Mouse (Mus musculus): Measurements from ENCODE around the gene Nsun2. TPM values are rescaled to one million over a fixed set of nuclear protein-coding genes. Genes with fewer than 3 reads are reported as not detected.
"Not testable (repeated sequence)": the region's sequence is repeated elsewhere in the genome, so short reads cannot be mapped to it uniquely, and the experiment has no call there.

Nsun2 gene
- total RNA-seq, 1 experiment from 2014 or later, result 84.0 TPM

GRCm38 (mm10) chr13:69611398-69612174 lies 78.0 kb downstream of the Nsun2 start, which contains the start of gene Srd5a1:
Srd5a1 (minus strand) TSS chr13:69611442.
- ATAC-seq (replicated peaks; ENCODE audit: insufficient number of reproducible peaks, low FRiP score, low TSS enrichment, poor library complexity, severe bottlenecking), result peak; percentile 95

GRCm38 (mm10) chr13:69612175-69612544 lies 78.6 kb downstream of the Nsun2 start:
- ATAC-seq (replicated peaks; ENCODE audit: insufficient number of reproducible peaks, low FRiP score, low TSS enrichment, poor library complexity, severe bottlenecking), result no peak

- ATAC-seq (replicated peaks; ENCODE audit: insufficient number of reproducible peaks, low FRiP score, low TSS enrichment, poor library complexity, severe bottlenecking), result no peak
Measured at GRCm38 (mm10) chr13:69616716-69617115, 83.2 kb downstream of the Nsun2 start.

GRCm38 (mm10) chr13:69623843-69624242 lies 90.3 kb downstream of the Nsun2 start:
- ATAC-seq (replicated peaks; ENCODE audit: insufficient number of reproducible peaks, low FRiP score, low TSS enrichment, poor library complexity, severe bottlenecking), result no peak

- ATAC-seq (replicated peaks; ENCODE audit: insufficient number of reproducible peaks, low FRiP score, low TSS enrichment, poor library complexity, severe bottlenecking), result no peak
Measured at GRCm38 (mm10) chr13:69624510-69624909, 91.0 kb downstream of the Nsun2 start.

GRCm38 (mm10) chr13:69627941-69628340 lies 94.4 kb downstream of the Nsun2 start:
- ATAC-seq (replicated peaks; ENCODE audit: insufficient number of reproducible peaks, low FRiP score, low TSS enrichment, poor library complexity, severe bottlenecking), result no peak

- no peak for ATAC-seq (replicated peaks; ENCODE audit: insufficient number of reproducible peaks, low FRiP score, low TSS enrichment, poor library complexity, severe bottlenecking)
Measured at GRCm38 (mm10) chr13:69630576-69630975, 97.0 kb downstream of the Nsun2 start.

- no peak for ATAC-seq (replicated peaks; ENCODE audit: insufficient number of reproducible peaks, low FRiP score, low TSS enrichment, poor library complexity, severe bottlenecking)
Measured at GRCm38 (mm10) chr13:69631111-69631510, 97.6 kb downstream of the Nsun2 start.

GRCm38 (mm10) chr13:69631659-69632058 lies 98.1 kb downstream of the Nsun2 start:
- ATAC-seq (replicated peaks; ENCODE audit: insufficient number of reproducible peaks, low FRiP score, low TSS enrichment, poor library complexity, severe bottlenecking), result no peak

GRCm38 (mm10) chr13:69633551-69633950 lies 100.0 kb downstream of the Nsun2 start:
- no peak for ATAC-seq (replicated peaks; ENCODE audit: insufficient number of reproducible peaks, low FRiP score, low TSS enrichment, poor library complexity, severe bottlenecking)

GRCm38 (mm10) chr13:69633988-69634387 lies 100.4 kb downstream of the Nsun2 start:
- no peak for ATAC-seq (replicated peaks; ENCODE audit: insufficient number of reproducible peaks, low FRiP score, low TSS enrichment, poor library complexity, severe bottlenecking)

- not testable (repeated sequence) for ATAC-seq (replicated peaks; ENCODE audit: insufficient number of reproducible peaks, low FRiP score, low TSS enrichment, poor library complexity, severe bottlenecking)
Measured at GRCm38 (mm10) chr13:69635836-69636235, 102.3 kb downstream of the Nsun2 start.

- ATAC-seq (replicated peaks; ENCODE audit: insufficient number of reproducible peaks, low FRiP score, low TSS enrichment, poor library complexity, severe bottlenecking), result no peak
Measured at GRCm38 (mm10) chr13:69636375-69636774, 102.8 kb downstream of the Nsun2 start.

GRCm38 (mm10) chr13:69636816-69637215 lies 103.3 kb downstream of the Nsun2 start:
- no peak for ATAC-seq (replicated peaks; ENCODE audit: insufficient number of reproducible peaks, low FRiP score, low TSS enrichment, poor library complexity, severe bottlenecking)

GRCm38 (mm10) chr13:69637657-69638056 lies 104.1 kb downstream of the Nsun2 start:
- ATAC-seq (replicated peaks; ENCODE audit: insufficient number of reproducible peaks, low FRiP score, low TSS enrichment, poor library complexity, severe bottlenecking), result no peak

GRCm38 (mm10) chr13:69638108-69638626 lies 104.6 kb downstream of the Nsun2 start:
- ATAC-seq (replicated peaks; ENCODE audit: insufficient number of reproducible peaks, low FRiP score, low TSS enrichment, poor library complexity, severe bottlenecking), result no peak

GRCm38 (mm10) chr13:69639251-69639650 lies 105.7 kb downstream of the Nsun2 start:
- no peak for ATAC-seq (replicated peaks; ENCODE audit: insufficient number of reproducible peaks, low FRiP score, low TSS enrichment, poor library complexity, severe bottlenecking)

GRCm38 (mm10) chr13:69640126-69640525 lies 106.6 kb downstream of the Nsun2 start:
- ATAC-seq (replicated peaks; ENCODE audit: insufficient number of reproducible peaks, low FRiP score, low TSS enrichment, poor library complexity, severe bottlenecking), result no peak

- ATAC-seq (replicated peaks; ENCODE audit: insufficient number of reproducible peaks, low FRiP score, low TSS enrichment, poor library complexity, severe bottlenecking), result no peak
Measured at GRCm38 (mm10) chr13:69640541-69640940, 107.0 kb downstream of the Nsun2 start.

- ATAC-seq (replicated peaks; ENCODE audit: insufficient number of reproducible peaks, low FRiP score, low TSS enrichment, poor library complexity, severe bottlenecking), result no peak
Measured at GRCm38 (mm10) chr13:69641017-69641416, 107.5 kb downstream of the Nsun2 start.
